Mouse (Mus musculus) ES-E14 (cell line): ENCODE measurements at regions not wholly inside any gene's neighbourhood (a gene's known extent, or its start where the extent isn't known, plus 50 kb on each side); places are given as distances from the start of the nearest gene placed in this dataset.
A peak's percentile ranks its signal among the peaks of the same experiment; 100 is the strongest.

Source experiments
- DNase-seq: peaks from one replicate; pipeline ENCODE4 v3.0.0-alpha.2; 2013; ENCODE audit warnings: low read depth, low spot score
- H3K27ac ChIP-seq: 2 replicates; pipeline ENCODE4 v1.5.1; 2012; ENCODE audit warnings: low read depth, mild to moderate bottlenecking, low read length, moderate library complexity, mixed read lengths; ENCODE audit not compliant: poor library complexity, insufficient read depth, severe bottlenecking
- H3K36me3 ChIP-seq: 2 replicates; pipeline ENCODE4 v1.6.1; 2012; ENCODE audit warnings: mild to moderate bottlenecking, low read length, moderate library complexity, mixed read lengths; ENCODE audit not compliant: control insufficient read depth, poor library complexity, insufficient read depth, severe bottlenecking
- H3K4me1 ChIP-seq, 2 experiments: fragments of 150-350 bp in 1 of 2; sonication (generic) in 1 of 2; 2 replicates each; pipeline ENCODE4 v1.6.1; 2012; ENCODE audit warnings: low read length in 2 of 2, mild to moderate bottlenecking in 1 of 2, mixed read lengths in 1 of 2; ENCODE audit not compliant: control insufficient read depth in 2 of 2, insufficient read depth in 2 of 2, poor library complexity in 1 of 2
- H3K4me3 ChIP-seq, 2 experiments: fragments of 150-350 bp in 1 of 2; sonication (generic) in 1 of 2; 2 replicates each; pipeline ENCODE4 v1.5.1; 2012; ENCODE audit warnings: low read length in 2 of 2, low read depth in 1 of 2, mild to moderate bottlenecking in 1 of 2, mixed read lengths in 1 of 2; ENCODE audit not compliant: insufficient read depth in 1 of 2, poor library complexity in 1 of 2, severe bottlenecking in 1 of 2
- H3K9ac ChIP-seq: 2 replicates; pipeline ENCODE4 v1.6.1; 2012; ENCODE audit warnings: low read depth, mild to moderate bottlenecking, low read length, mixed read lengths; ENCODE audit not compliant: poor library complexity, insufficient read depth, severe bottlenecking
- H3K9me3 ChIP-seq: fragments of 150-350 bp; sonication (generic); 2 replicates; pipeline ENCODE4 v1.6.1; 2012; ENCODE audit warnings: low read depth, mild to moderate bottlenecking, low read length; ENCODE audit not compliant: control insufficient read depth, insufficient read depth
- CHD2 ChIP-seq: IDR thresholded peaks from 2 replicates; pipeline ENCODE4 v1.6.1; 2014; ENCODE audit warnings: mild to moderate bottlenecking, low read depth, low read length, inconsistent platforms
- HCFC1 ChIP-seq: IDR thresholded peaks from 2 replicates; pipeline ENCODE4 v1.6.1; 2012; ENCODE audit warnings: low read length, inconsistent platforms, borderline replicate concordance; ENCODE audit not compliant: insufficient read depth
- MAFK ChIP-seq: IDR thresholded peaks from 2 replicates; pipeline ENCODE4 v1.6.1; 2014; ENCODE audit warnings: mild to moderate bottlenecking, low read depth, low read length, inconsistent platforms; ENCODE audit not compliant: insufficient read depth
- ZC3H11A ChIP-seq: IDR thresholded peaks from 2 replicates; pipeline ENCODE4 v1.6.1; 2012; ENCODE audit warnings: low read depth, mild to moderate bottlenecking, inconsistent platforms, low read length, borderline replicate concordance
- ZNF384 ChIP-seq: IDR thresholded peaks from 2 replicates; pipeline ENCODE4 v1.6.1; 2012; ENCODE audit warnings: low read depth, low read length, inconsistent platforms
- in situ Hi-C, 2 experiments: fragments of 600-800 bp; cut with MboI; formaldehyde crosslinking; loops; one replicate each; pipeline ENCODE4 v1.15.1; 2025; ENCODE audit warnings: low sequenced_read_pairs in 2 of 2, inconsistent platforms in 1 of 2; ENCODE audit not compliant: unreplicated experiment in 2 of 2

DNA sequence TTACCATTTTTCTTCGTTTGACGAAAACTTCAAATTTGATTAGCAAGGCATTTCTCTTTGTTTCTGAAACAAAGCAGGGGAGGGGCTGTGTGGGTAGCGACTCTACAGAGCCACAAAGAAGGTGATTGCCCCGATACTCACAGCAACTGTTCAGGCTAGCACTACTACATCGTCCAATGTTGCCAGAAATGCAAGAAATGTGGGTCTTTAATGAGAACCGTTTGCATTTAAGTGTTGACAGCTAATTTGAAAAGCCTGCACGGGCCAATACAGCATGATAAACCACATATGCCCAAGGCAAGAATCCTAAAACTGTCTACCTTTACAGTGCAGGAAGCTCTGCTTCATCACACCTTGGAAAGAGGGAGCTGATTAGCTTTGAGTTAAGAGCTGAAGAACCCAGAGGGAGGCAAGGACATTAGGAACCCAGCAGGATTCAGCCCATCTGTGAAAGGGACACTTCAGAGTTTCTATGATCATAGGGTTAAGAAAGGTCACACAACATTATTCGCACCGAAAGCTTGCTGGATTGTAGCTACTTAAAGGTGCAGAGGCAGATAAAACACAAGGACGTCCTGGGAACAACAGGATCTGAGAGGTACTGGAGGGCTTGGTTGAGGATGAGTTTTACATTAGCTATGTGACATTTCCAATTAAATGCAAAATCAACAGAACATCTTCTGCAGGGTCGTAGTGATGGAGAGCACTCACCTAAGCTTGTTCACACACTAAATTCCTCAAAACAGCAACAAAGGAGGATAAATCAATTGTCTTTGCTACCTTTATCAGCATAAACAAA is 94.0 kb downstream of the Mat2b start:
- no peak overlapping the region for H3K27ac ChIP-seq
- no peak overlapping the region for H3K4me3 ChIP-seq
- H3K9me3 ChIP-seq, result no peaks in the 10 kb centered on the region
- H3K9ac ChIP-seq, result no peak overlapping the region
- TF ChIP-seq ZNF384 (no peak), MAFK (no peak), HCFC1 (no peak), ZC3H11A (no peak), CHD2 (no peak)
- no peak for DNase-seq
- no peaks in the 10 kb centered on the region for H3K36me3 ChIP-seq
- in situ Hi-C loops, result no loop called here
- no peaks in the 10 kb centered on the region; a peak in 1 of 4 replicates for H3K4me1 ChIP-seq

GRCm38 (mm10) chr11:40599956-40600772 is 94.8 kb downstream of the Mat2b start:
- peak overlapping the region in 1 of 2 experiments; percentile 23; a peak in 2 of 4 replicates for H3K4me3 ChIP-seq
- in situ Hi-C loops, result loop anchor here in 1 of 2 experiments (10.0 kb wide), 1 partner anchor 1015 kb away; no protein-coding TSS in a partner anchor
- H3K27ac ChIP-seq, result no peak overlapping the region
- H3K9me3 ChIP-seq, result no peaks in the 10 kb centered on the region
- H3K36me3 ChIP-seq, result no peaks in the 10 kb centered on the region
- H3K4me1 ChIP-seq, result no peaks in the 10 kb centered on the region; a peak in 1 of 4 replicates
- H3K9ac ChIP-seq, result no peak overlapping the region
- TF ChIP-seq MAFK, result 0 out of 2 replicates have a peak, but pooled peaks have one; percentile 46
- no peak for TF ChIP-seq HCFC1
- DNase-seq, result peak; percentile 59

- Histone ChIP-seq H3K4me3 (no peak overlapping the region), H3K27ac (no peak overlapping the region), H3K9me3 (no peaks in the 10 kb centered on the region), H3K4me1 (no peaks in the 10 kb centered on the region; a peak in 1 of 4 replicates), H3K36me3 (no peaks in the 10 kb centered on the region), H3K9ac (no peak overlapping the region)
- no peak for TF ChIP-seq CHD2
- no peak for TF ChIP-seq HCFC1
- no peak for TF ChIP-seq MAFK
- TF ChIP-seq ZNF384, result no peak
- TF ChIP-seq ZC3H11A, result no peak
- DNase-seq, result no peak
- in situ Hi-C loops, result loop anchor here in 1 of 2 experiments (10.0 kb wide), 1 partner anchor 1012 kb away; no protein-coding TSS in a partner anchor
Measured at GRCm38 (mm10) chr11:40596347-40596746, 98.7 kb downstream of the Mat2b start.

GRCm38 (mm10) chr11:40592056-40592455 is 102.9 kb downstream of the Mat2b start:
- TF ChIP-seq ZNF384 (no peak), CHD2 (no peak), MAFK (no peak), ZC3H11A (no peak), HCFC1 (no peak)
- Histone ChIP-seq H3K27ac (no peak overlapping the region), H3K9me3 (no peaks in the 10 kb centered on the region), H3K9ac (no peak overlapping the region), H3K4me3 (no peak overlapping the region), H3K36me3 (no peaks in the 10 kb centered on the region), H3K4me1 (no peaks in the 10 kb centered on the region)
- in situ Hi-C loops, result loop anchor here in 1 of 2 experiments (10.0 kb wide), 1 partner anchor 1007 kb away; no protein-coding TSS in a partner anchor
- no peak for DNase-seq
